19 mouse cellular contexts compared by ENCODE assay signal in the genomic region with DNA sequence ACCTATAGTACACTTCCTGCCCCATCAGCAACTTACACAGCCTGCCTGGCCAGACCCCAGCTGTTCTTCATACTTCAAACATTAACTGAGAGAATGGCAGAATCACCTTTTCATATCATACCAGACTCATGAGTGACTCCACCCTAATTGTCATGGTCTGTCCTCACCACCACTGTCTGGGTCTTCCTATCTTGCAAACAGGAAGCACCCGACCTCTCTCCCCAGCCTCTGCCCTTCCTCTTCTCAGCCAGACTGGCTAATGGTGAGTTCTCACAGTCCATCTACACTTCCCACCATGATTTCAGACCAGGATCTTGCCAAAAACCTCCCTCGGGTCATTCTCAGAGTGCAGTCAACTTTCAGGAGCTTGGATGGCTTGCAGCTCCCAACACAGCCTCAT. TPM values are rescaled to one million over a fixed set of nuclear protein-coding genes. Genes with fewer than 3 reads are reported as not detected.
DNase-seq lines count a peak whose midpoint lies in the region; ATAC-seq and TF ChIP-seq lines count a peak whose summit lies in the region.
"Had no signal": no experiment of that assay in that cellular context is flagged by ENCODE, and none has a peak within 500 bp of the region (broad histone marks: within the 10 kb centered on the region; RNA-seq: fewer than 3 reads in every experiment).

No protein-coding gene starts in this region.

- no peaks in the 10 kb centered on the region for H3K36me3 ChIP-seq in liver, embryonic 16.5 days (ENCODE audit: control insufficient read depth, insufficient read depth)
- H3K36me3 ChIP-seq in small intestine, adult 2 months (ENCODE audit: control insufficient read depth, insufficient read depth, low read length): no peaks in the 10 kb centered on the region
- H3K36me3 ChIP-seq in kidney, embryonic 15.5 days: no peaks in the 10 kb centered on the region
- H3K36me3 ChIP-seq in midbrain, embryonic 14.5 days (ENCODE audit: control insufficient read depth, insufficient read depth, low read length): no peaks in the 10 kb centered on the region
- H3K36me3 ChIP-seq: embryonic facial prominence, embryonic 13.5 days; midbrain, embryonic 10.5 days had no signal

- TF ChIP-seq CTCF in lung, adult 2 months (IDR thresholded peaks at IDR 0.05; ENCODE audit: insufficient read depth, low read length): no peak
- no peak for TF ChIP-seq CTCF in small intestine, adult 2 months (IDR thresholded peaks at IDR 0.05; ENCODE audit: extremely low read depth, insufficient read length, insufficient replicate concordance, low read depth, low read length)

- 48% methylated on average over 2 of the region's 2 CpGs for WGBS in lung, adult 2 months
- 12% methylated on average over 2 of the region's 2 CpGs for WGBS in liver, embryonic 16.5 days (ENCODE audit: insufficient replicate concordance)
- 58% methylated on average over 2 of the region's 2 CpGs for WGBS in small intestine, adult 2 months
- WGBS in kidney, embryonic 15.5 days: 79% methylated on average over 2 of the region's 2 CpGs
- whole genome bisulfite sequencing in midbrain, embryonic 14.5 days: 84% methylated on average over 2 of the region's 2 CpGs

- TF ChIP-seq POLR2A in lung, adult 2 months (IDR thresholded peaks at IDR 0.05; ENCODE audit: borderline replicate concordance, extremely low read depth, low read depth, low read length): no peak
- no peak for TF ChIP-seq POLR2A in small intestine, adult 2 months (IDR thresholded peaks at IDR 0.05; ENCODE audit: low read depth, low read length)

- H3K4me3 ChIP-seq in lung, adult 2 months (replicated peaks; ENCODE audit: extremely low read depth, low read depth, low read length): no peak overlapping the region
- no peak overlapping the region for H3K4me3 ChIP-seq in liver, embryonic 16.5 days (ENCODE audit: low read depth, low read length)
- H3K4me3 ChIP-seq in small intestine, adult 2 months (ENCODE audit: low read depth, low read length): no peak overlapping the region
- no peak overlapping the region for H3K4me3 ChIP-seq in kidney, embryonic 15.5 days (replicated peaks)
- no peak overlapping the region for H3K4me3 ChIP-seq in midbrain, embryonic 14.5 days (replicated peaks; ENCODE audit: low read depth, low read length)
- H3K4me3 ChIP-seq: embryonic facial prominence, embryonic 13.5 days; midbrain, embryonic 10.5 days; myocyte had no signal

- H3K4me2 ChIP-seq in liver, embryonic 16.5 days (ENCODE audit: low read depth, low read length): no peak overlapping the region
- no peak overlapping the region for H3K4me2 ChIP-seq in kidney, embryonic 15.5 days
- H3K4me2 ChIP-seq in midbrain, embryonic 14.5 days (ENCODE audit: low read length): no peak overlapping the region
- H3K4me2 ChIP-seq: embryonic facial prominence, embryonic 13.5 days; heart, embryonic 11.5 days had no signal

- ATAC-seq in common myeloid progenitor, adult 5-6 weeks (replicated peaks; ENCODE audit: low read depth, poor library complexity, severe bottlenecking): peak; percentile 87
- ATAC-seq in liver, embryonic 16.5 days (ENCODE audit: low read depth): no peak
- ATAC-seq in kidney, embryonic 15.5 days (replicated peaks; ENCODE audit: low FRiP score): no peak
- no peak for ATAC-seq in midbrain, embryonic 14.5 days (ENCODE audit: low FRiP score, low TSS enrichment)

- peak; percentile 55 for DNase-seq in lung, postnatal 36 days
- no peak for DNase-seq in lung, adult 2 months
- DNase-seq in urinary bladder, postnatal 10 days (ENCODE audit: low spot score): no peak
- no peak for DNase-seq in midbrain, embryonic 14.5 days
- DNase-seq: adrenal gland, postnatal 25 days; cerebellum, postnatal 36 days; gastrocnemius, postnatal 14 days; heart, postnatal 36 days; kidney, adult 8-10 months; thymus, postnatal 4 days had no signal

- H3K27ac ChIP-seq in liver, embryonic 16.5 days (ENCODE audit: low read length): 0 out of 2 replicates have a peak overlapping the region, but pooled peaks have one; percentile 4
- 0 out of 2 replicates have a peak overlapping the region, but pooled peaks have one; percentile 12 for H3K27ac ChIP-seq in small intestine, adult 2 months (ENCODE audit: insufficient read depth, low read depth, low read length)
- no peak overlapping the region for H3K27ac ChIP-seq in kidney, embryonic 15.5 days
- no peak overlapping the region for H3K27ac ChIP-seq in midbrain, embryonic 14.5 days (replicated peaks; ENCODE audit: low read depth, low read length)
- H3K27ac ChIP-seq: embryonic facial prominence, embryonic 13.5 days; midbrain, embryonic 10.5 days had no signal

- no peak overlapping the region for H3K9ac ChIP-seq in liver, embryonic 16.5 days (ENCODE audit: low read depth, low read length)
- no peak overlapping the region for H3K9ac ChIP-seq in kidney, embryonic 15.5 days
- no peak overlapping the region for H3K9ac ChIP-seq in midbrain, embryonic 14.5 days (replicated peaks; ENCODE audit: low read length)
- H3K9ac ChIP-seq: embryonic facial prominence, embryonic 13.5 days had no signal

- no peaks in the 10 kb centered on the region for H3K9me3 ChIP-seq in liver, embryonic 16.5 days (replicated peaks; ENCODE audit: control insufficient read depth, low read length)
- H3K9me3 ChIP-seq in kidney, embryonic 15.5 days (replicated peaks): no peaks in the 10 kb centered on the region
- no peaks in the 10 kb centered on the region for H3K9me3 ChIP-seq in midbrain, embryonic 14.5 days (ENCODE audit: control insufficient read depth, low read length)
- H3K9me3 ChIP-seq: embryonic facial prominence, embryonic 13.5 days; midbrain, embryonic 10.5 days had no signal

- no peaks in the 10 kb centered on the region for H3K4me1 ChIP-seq in lung, adult 2 months (ENCODE audit: control insufficient read depth, insufficient read depth, low read length)
- H3K4me1 ChIP-seq in liver, embryonic 16.5 days (ENCODE audit: control insufficient read depth, low read depth, low read length): no peaks in the 10 kb centered on the region
- H3K4me1 ChIP-seq in small intestine, adult 2 months (ENCODE audit: control insufficient read depth, insufficient read depth, insufficient read length, low read length): no peaks in the 10 kb centered on the region
- no peaks in the 10 kb centered on the region for H3K4me1 ChIP-seq in kidney, embryonic 15.5 days
- H3K4me1 ChIP-seq in midbrain, embryonic 14.5 days (ENCODE audit: control insufficient read depth, insufficient read depth, low read length): no peaks in the 10 kb centered on the region
- H3K4me1 ChIP-seq: embryonic facial prominence, embryonic 13.5 days; midbrain, embryonic 10.5 days had no signal

- H3K27me3 ChIP-seq in liver, embryonic 16.5 days (ENCODE audit: control insufficient read depth, insufficient read depth, low read depth, low read length): no peaks in the 10 kb centered on the region
- H3K27me3 ChIP-seq in small intestine, adult 2 months (ENCODE audit: control insufficient read depth, insufficient read depth, low read length): no peaks in the 10 kb centered on the region
- H3K27me3 ChIP-seq in kidney, embryonic 15.5 days: no peaks in the 10 kb centered on the region
- no peaks in the 10 kb centered on the region for H3K27me3 ChIP-seq in midbrain, embryonic 14.5 days (ENCODE audit: control insufficient read depth, insufficient read depth, low read length)
- H3K27me3 ChIP-seq: embryonic facial prominence, embryonic 13.5 days had no signal

RNA-seq across cellular contexts. Expression of a gene that starts 10.7 kb away (rescaled TPM):
- 13.2 and 18.6 TPM in 2 replicates for polyA plus RNA-seq in lung, adult 2 months (2012; rRNA removed)
- total RNA-seq in common myeloid progenitor, adult 5-6 weeks (2017): 37.1 and 75.5 TPM in 2 replicates
- 11.2 and 12.7 TPM in 2 replicates for polyA plus RNA-seq in liver, embryonic 16.5 days (2015; fragmentation: Nextera tagmentation; extraction: Ambion mirVana)
- 3.7 and 5.1 TPM in 2 replicates for polyA plus RNA-seq in small intestine, adult 2 months (2012; rRNA removed)
- polyA plus RNA-seq in kidney, embryonic 15.5 days (2015; fragmentation: Nextera tagmentation; extraction: Ambion mirVana): 2.7 and 3.5 TPM in 2 replicates
- polyA plus RNA-seq in midbrain, embryonic 14.5 days (2014; fragmentation: Nextera tagmentation; extraction: Ambion mirVana): 0.72 and 1.8 TPM in 2 replicates
- polyA plus RNA-seq: C2C12, myocyte had no signal

RNA-seq across cellular contexts. Expression of a gene that starts 42.2 kb away (rescaled TPM):
- polyA plus RNA-seq in lung, adult 2 months (2012; rRNA removed): 252 and 259 TPM in 2 replicates
- 28.0 and 32.8 TPM in 2 replicates for total RNA-seq in common myeloid progenitor, adult 5-6 weeks (2017)
- polyA plus RNA-seq in liver, embryonic 16.5 days (2015; fragmentation: Nextera tagmentation; extraction: Ambion mirVana): 5.1 and 6.6 TPM in 2 replicates
- polyA plus RNA-seq in small intestine, adult 2 months (2012; rRNA removed): 22.9 and 28.2 TPM in 2 replicates
- polyA plus RNA-seq in kidney, embryonic 15.5 days (2015; fragmentation: Nextera tagmentation; extraction: Ambion mirVana): 53.0 and 66.0 TPM in 2 replicates
- 39.3 and 41.7 TPM in 2 replicates for polyA plus RNA-seq in midbrain, embryonic 14.5 days (2014; fragmentation: Nextera tagmentation; extraction: Ambion mirVana)

Comparison
In these comparisons a context has a peak if more than half of its experiments do, and no peak if none do; other contexts are left out.
1. H3K27ac ChIP-seq: peak in liver, embryonic 16.5 days (single experiment) and small intestine, adult 2 months (single experiment); none in kidney, embryonic 15.5 days (single experiment) and midbrain, embryonic 14.5 days (single experiment).